In genomic region chr8:3734084-3734483, GRCm38 (mm10) we compare ENCODE assay signal across 25 mouse cellular contexts. TPM values are rescaled to one million over a fixed set of nuclear protein-coding genes. Genes with fewer than 3 reads are reported as not detected.
DNase-seq lines count a peak whose midpoint lies in the region; ATAC-seq and TF ChIP-seq lines count a peak whose summit lies in the region.
"Had no signal": no experiment of that assay in that cellular context is flagged by ENCODE, and none has a peak within 500 bp of the region (broad histone marks: within the 10 kb centered on the region; RNA-seq: fewer than 3 reads in every experiment).

No protein-coding gene starts in this region.

- no peaks in the 10 kb centered on the region for H3K36me3 ChIP-seq in liver, embryonic 14.5 days (replicated peaks; ENCODE audit: control insufficient read depth, insufficient read depth, low read depth)
- no peaks in the 10 kb centered on the region for H3K36me3 ChIP-seq in lung, postnatal 0 days (ENCODE audit: insufficient read depth, low read length)
- H3K36me3 ChIP-seq: embryonic facial prominence, embryonic 12.5 days; forebrain, embryonic 12.5 days; G1E; heart, embryonic 12.5 days; hindbrain, embryonic 15.5 days had no signal

- intact Hi-C loops in left cerebral cortex, adult 2 months (cut with DNase I): no loop called here

- no peak overlapping the region for H3K27ac ChIP-seq in liver, embryonic 14.5 days
- no peak overlapping the region for H3K27ac ChIP-seq in left cerebral cortex, adult 2 months
- H3K27ac ChIP-seq in lung, postnatal 0 days (ENCODE audit: low read length): no peak overlapping the region
- H3K27ac ChIP-seq: embryonic facial prominence, embryonic 12.5 days; forebrain, embryonic 12.5 days; heart, adult 2 months; hindbrain, embryonic 15.5 days had no signal

- TF ChIP-seq CTCF in liver, embryonic 14.5 days (IDR thresholded peaks at IDR 0.05; ENCODE audit: low read depth): no peak
- no peak for TF ChIP-seq CTCF in left cerebral cortex, adult 2 months (IDR thresholded peaks at IDR 0.05)
- TF ChIP-seq CTCF in lung, postnatal 0 days (IDR thresholded peaks at IDR 0.05): no peak

- no peaks in the 10 kb centered on the region for H3K9me3 ChIP-seq in liver, embryonic 14.5 days (ENCODE audit: control insufficient read depth, low read length)
- no peaks in the 10 kb centered on the region for H3K9me3 ChIP-seq in lung, postnatal 0 days (ENCODE audit: low read length)
- H3K9me3 ChIP-seq: embryonic facial prominence, embryonic 12.5 days; forebrain, embryonic 12.5 days; G1E; heart, embryonic 12.5 days; hindbrain, embryonic 15.5 days had no signal

- H3K27me3 ChIP-seq in liver, embryonic 14.5 days (ENCODE audit: control insufficient read depth, insufficient read depth, low read length): no peaks in the 10 kb centered on the region
- H3K27me3 ChIP-seq in lung, postnatal 0 days (replicated peaks; ENCODE audit: insufficient read depth, low read length): no peaks in the 10 kb centered on the region
- H3K27me3 ChIP-seq: embryonic facial prominence, embryonic 12.5 days; forebrain, embryonic 12.5 days; heart, embryonic 12.5 days; hindbrain, embryonic 15.5 days had no signal

- peaks cover 7 to 24% of the 10 kb centered on the region in 2 experiments for H3K4me1 ChIP-seq in liver, embryonic 14.5 days (replicated peaks; ENCODE audit: control insufficient read depth in 2 of 2, insufficient read depth in 2 of 2, low read length in 1 of 2)
- no peaks in the 10 kb centered on the region for H3K4me1 ChIP-seq in lung, postnatal 0 days (ENCODE audit: insufficient read depth, low read depth, low read length)
- H3K4me1 ChIP-seq: embryonic facial prominence, embryonic 12.5 days; forebrain, embryonic 12.5 days; heart, embryonic 12.5 days; hindbrain, embryonic 15.5 days had no signal

- ATAC-seq in liver, embryonic 14.5 days (ENCODE audit: insufficient read depth): peak; percentile 93
- ATAC-seq in lung, postnatal 0 days: no peak
- ATAC-seq: activated CD4-positive, CD25-positive, alpha-beta regulatory T cell, adult 4 months; forebrain, embryonic 16.5 days; Patski had no signal

- H3K9ac ChIP-seq in liver, embryonic 14.5 days (replicated peaks): no peak overlapping the region
- H3K9ac ChIP-seq in lung, postnatal 0 days (replicated peaks; ENCODE audit: low read depth): no peak overlapping the region
- H3K9ac ChIP-seq: embryonic facial prominence, embryonic 12.5 days; forebrain, embryonic 12.5 days; heart, embryonic 12.5 days; hindbrain, embryonic 15.5 days had no signal

- WGBS in liver, embryonic 14.5 days (ENCODE audit: insufficient replicate concordance): 28% methylated on average over 1 of the region's 1 CpGs
- 38% methylated on average over 1 of the region's 1 CpGs for WGBS in lung, postnatal 0 days

- peak; percentile 12 for DNase-seq in c-Kit-negative CD71-positive TER-119-positive erythroid progenitor cells, embryonic 14.5 days (ENCODE audit: low read depth, low spot score)
- peak; percentile 34 for DNase-seq in liver
- DNase-seq in liver, embryonic 14.5 days (ENCODE audit: low read depth in 3 of 3, low spot score in 3 of 3): peak in 2 of 3 experiments; percentile 42 to 54
- DNase-seq in left cerebral cortex, adult 2 months (ENCODE audit: extremely low spot score in 1 of 2, low spot score in 2 of 2): no peak
- no peak for DNase-seq in kidney, postnatal 14 days
- DNase-seq in lung, postnatal 0 days (ENCODE audit: low spot score): no peak
- no peak for DNase-seq in kidney, adult 11 months
- DNase-seq: adrenal gland, adult 2 months; adrenal gland, postnatal 25 days; cerebellum, adult 11-12 months; cerebellum, adult 9-10 months; cerebellum, postnatal 25 days; gastrocnemius, postnatal 10 days; heart, adult 2 months; heart, postnatal 36 days had no signal

- no peak overlapping the region for H3K4me3 ChIP-seq in liver, embryonic 14.5 days (ENCODE audit: insufficient read depth in 1 of 2, low read depth in 2 of 2, low read length in 2 of 2)
- H3K4me3 ChIP-seq in left cerebral cortex, adult 2 months: no peak overlapping the region
- no peak overlapping the region for H3K4me3 ChIP-seq in lung, postnatal 0 days (ENCODE audit: low read depth, low read length)
- H3K4me3 ChIP-seq: embryonic facial prominence, embryonic 12.5 days; forebrain, embryonic 12.5 days; heart, adult 2 months; heart, embryonic 12.5 days; hindbrain, embryonic 15.5 days had no signal

- peak; percentile 20; the same call in 1 of the 2 replicates for TF ChIP-seq EP300 in liver, embryonic 14.5 days (IDR thresholded peaks at IDR 0.05; ENCODE audit: low read depth)
- TF ChIP-seq EP300 in lung, postnatal 0 days (IDR thresholded peaks at IDR 0.05): no peak

- H3K4me2 ChIP-seq in liver, embryonic 14.5 days (ENCODE audit: low read depth): no peak overlapping the region
- H3K4me2 ChIP-seq in lung, postnatal 0 days (replicated peaks; ENCODE audit: low read depth, low read length): no peak overlapping the region
- H3K4me2 ChIP-seq: embryonic facial prominence, embryonic 12.5 days; forebrain, embryonic 12.5 days; heart, embryonic 12.5 days; hindbrain, embryonic 15.5 days had no signal

RNA-seq across cellular contexts. Expression of gene Clec4g, which starts 13.6 kb away (rescaled TPM):
- 2.8 and 3.5 TPM in 2 replicates for polyA plus RNA-seq in liver, embryonic 14.5 days (2012; rRNA removed)
- 3.6 and 4.2 TPM in 2 replicates for polyA plus RNA-seq in liver, embryonic 14.5 days (2014; fragmentation: Nextera tagmentation; extraction: Ambion mirVana)
- total RNA-seq in left cerebral cortex, adult 2 months (2021): not detected
- polyA plus RNA-seq in lung, postnatal 0 days (2015; fragmentation: Nextera tagmentation; extraction: Ambion mirVana): 0.88 and 1.1 TPM in 2 replicates
- total RNA-seq: adrenal gland, postnatal 25 days; gastrocnemius, postnatal 10 days had no signal
- polyA plus RNA-seq: activated CD4-positive, CD25-positive, alpha-beta regulatory T cell, adult 4 months; embryonic facial prominence, embryonic 12.5 days; forebrain, embryonic 12.5 days; forebrain, embryonic 16.5 days; G1E; hindbrain, embryonic 11.5 days; Patski had no signal

RNA-seq across cellular contexts. Expression of gene Cd209a, which starts 14.7 kb away (rescaled TPM):
- 0.04 and 0.11 TPM in 2 replicates for polyA plus RNA-seq in liver, embryonic 14.5 days (2012; rRNA removed)
- 0.21 TPM in 1 of 2 replicates, not detected in the other for polyA plus RNA-seq in liver, embryonic 14.5 days (2014; fragmentation: Nextera tagmentation; extraction: Ambion mirVana)
- total RNA-seq in left cerebral cortex, adult 2 months (2021): 1 to 10 TPM in 1 of 2 experiments, under 1 TPM in 1; 0.54 to 1.5 TPM
- 0.64 and 0.72 TPM in 2 replicates for polyA plus RNA-seq in lung, postnatal 0 days (2015; fragmentation: Nextera tagmentation; extraction: Ambion mirVana)
- total RNA-seq: adrenal gland, postnatal 25 days; G1E; gastrocnemius, postnatal 10 days; gastrocnemius, postnatal 4 days had no signal
- polyA plus RNA-seq: activated CD4-positive, CD25-positive, alpha-beta regulatory T cell, adult 4 months; adrenal gland, adult 2 months; embryonic facial prominence, embryonic 12.5 days; forebrain, embryonic 12.5 days; forebrain, embryonic 16.5 days; G1E; heart, adult 2 months; heart, embryonic 12.5 days; hindbrain, embryonic 11.5 days; Patski had no signal

RNA-seq across cellular contexts. Expression of gene Fcer2a, which starts 40.1 kb away (rescaled TPM):
- polyA plus RNA-seq in liver, embryonic 14.5 days (2012; rRNA removed): 0.01 TPM in 1 of 2 replicates, not detected in the other
- polyA plus RNA-seq in liver, embryonic 14.5 days (2014; fragmentation: Nextera tagmentation; extraction: Ambion mirVana): 0.05 TPM in 1 of 2 replicates, not detected in the other
- not detected for total RNA-seq in left cerebral cortex, adult 2 months (2021)
- polyA plus RNA-seq in lung, postnatal 0 days (2015; fragmentation: Nextera tagmentation; extraction: Ambion mirVana): 0.14 and 1.2 TPM in 2 replicates
- total RNA-seq: G1E had no signal
- polyA plus RNA-seq: G1E had no signal

RNA-seq across cellular contexts. Expression of gene Trappc5, which starts 58.0 kb away (rescaled TPM):
- polyA plus RNA-seq in liver, embryonic 14.5 days (2012; rRNA removed): 11.0 and 13.1 TPM in 2 replicates
- 11.5 and 12.1 TPM in 2 replicates for polyA plus RNA-seq in liver, embryonic 14.5 days (2014; fragmentation: Nextera tagmentation; extraction: Ambion mirVana)
- 10 to 100 TPM; 26.4 to 27.2 TPM for total RNA-seq in left cerebral cortex, adult 2 months (2021)
- 29.2 and 30.0 TPM in 2 replicates for polyA plus RNA-seq in lung, postnatal 0 days (2015; fragmentation: Nextera tagmentation; extraction: Ambion mirVana)

Comparison
In these comparisons a context has a peak if more than half of its experiments do, and no peak if none do; other contexts are left out.
1. DNase-seq: peak in c-Kit-negative CD71-positive TER-119-positive erythroid progenitor cells, embryonic 14.5 days (single experiment), liver (single experiment) and liver, embryonic 14.5 days (2 of 3); none in left cerebral cortex, adult 2 months (0 of 2), kidney, postnatal 14 days (single experiment), lung, postnatal 0 days (single experiment) and kidney, adult 11 months (single experiment).